Mouse (Mus musculus): ENCODE measurements around the gene Amotl2.

Gene Amotl2

DNA sequence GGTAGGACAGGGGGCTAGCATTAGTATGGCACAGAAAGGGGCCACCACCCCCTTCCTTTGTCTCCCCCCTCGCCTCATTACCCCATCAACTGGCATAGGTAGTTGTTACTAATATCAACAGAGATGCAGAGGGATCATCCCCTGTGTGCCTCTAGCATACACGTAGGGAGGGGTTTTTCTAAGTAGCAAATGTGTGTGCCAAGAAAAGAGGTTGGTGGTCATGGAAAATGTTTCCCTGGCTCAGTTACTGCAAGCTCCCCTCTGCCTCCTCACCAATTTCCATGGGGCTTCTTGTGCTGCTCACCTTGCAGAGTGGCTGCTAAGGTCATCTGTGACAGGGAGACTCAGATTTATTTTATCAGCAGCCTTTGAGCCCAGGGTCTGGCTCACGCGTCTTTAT lies 2.6 kb downstream of the Amotl2 start:
- no peak for DNase-seq (ENCODE audit: low read depth, low spot score)

- DNase-seq (ENCODE audit: low read depth, low spot score): no peak
Observed at GRCm38 (mm10) chr9:102719936-102720566, 3.6 kb downstream of the Amotl2 start.

DNA sequence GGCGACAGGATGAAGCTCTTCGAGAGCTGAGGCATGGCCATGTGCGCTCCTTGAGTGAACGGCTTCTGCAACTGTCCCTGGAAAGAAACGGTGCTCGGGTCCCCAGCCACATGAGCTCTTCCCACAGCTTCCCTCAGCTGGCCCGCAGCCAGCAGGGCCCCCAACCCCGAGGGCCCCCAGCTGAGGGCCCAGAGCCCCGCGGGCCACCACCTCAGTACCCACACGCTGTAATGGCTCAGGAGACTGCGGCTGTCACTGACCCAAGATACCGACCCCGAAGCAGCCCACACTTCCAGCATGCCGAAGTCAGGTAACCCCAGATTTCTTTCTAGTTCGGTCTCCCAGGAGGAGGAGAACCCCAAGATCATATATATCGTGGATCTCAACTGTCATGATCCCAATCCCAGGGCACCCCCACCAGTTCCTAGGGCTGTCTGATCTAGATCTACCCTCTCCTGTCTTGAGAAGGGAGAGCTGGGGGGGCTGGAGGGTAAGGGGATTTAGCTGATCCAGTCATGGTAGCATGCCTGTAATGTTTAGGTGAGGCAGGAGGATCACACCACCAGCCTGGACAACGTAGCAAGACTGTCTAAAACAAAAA lies 4.2 kb downstream of the Amotl2 start:
- no peak for DNase-seq (ENCODE audit: low read depth, low spot score)

GRCm38 (mm10) chr9:102721406-102721978 lies 5.0 kb downstream of the Amotl2 start:
- no peak for DNase-seq (ENCODE audit: low read depth, low spot score)

GRCm38 (mm10) chr9:102722071-102722561 lies 5.6 kb downstream of the Amotl2 start:
- DNase-seq (ENCODE audit: low read depth, low spot score): no peak

GRCm38 (mm10) chr9:102722750-102723149 lies 6.3 kb downstream of the Amotl2 start:
- DNase-seq (ENCODE audit: low read depth, low spot score): no peak

- DNase-seq (ENCODE audit: low read depth, low spot score): no peak
Observed at GRCm38 (mm10) chr9:102723241-102723709, 6.8 kb downstream of the Amotl2 start.

GRCm38 (mm10) chr9:102723990-102724461 lies 7.6 kb downstream of the Amotl2 start:
- DNase-seq (ENCODE audit: low read depth, low spot score): no peak

DNA sequence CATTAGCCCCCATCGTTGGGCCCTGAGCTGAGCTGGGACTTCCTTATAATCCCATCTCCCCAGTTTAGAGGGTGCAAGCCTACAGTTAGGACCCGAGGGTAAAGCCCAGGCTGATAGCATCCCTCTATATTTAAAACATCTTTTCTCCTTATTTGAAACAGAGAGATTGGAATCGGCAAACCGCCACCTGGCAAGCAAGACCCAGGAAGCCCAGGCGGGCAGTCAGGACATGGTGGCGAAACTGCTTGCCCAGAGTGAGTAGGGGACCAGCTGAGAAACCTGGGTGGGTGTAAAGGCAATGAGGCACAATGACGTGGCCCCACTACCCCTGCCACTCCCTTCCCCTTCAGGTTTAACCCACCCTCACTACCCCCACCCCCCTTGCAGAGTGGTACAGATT lies 8.5 kb downstream of the Amotl2 start:
- DNase-seq (ENCODE audit: low read depth, low spot score): no peak

DNA sequence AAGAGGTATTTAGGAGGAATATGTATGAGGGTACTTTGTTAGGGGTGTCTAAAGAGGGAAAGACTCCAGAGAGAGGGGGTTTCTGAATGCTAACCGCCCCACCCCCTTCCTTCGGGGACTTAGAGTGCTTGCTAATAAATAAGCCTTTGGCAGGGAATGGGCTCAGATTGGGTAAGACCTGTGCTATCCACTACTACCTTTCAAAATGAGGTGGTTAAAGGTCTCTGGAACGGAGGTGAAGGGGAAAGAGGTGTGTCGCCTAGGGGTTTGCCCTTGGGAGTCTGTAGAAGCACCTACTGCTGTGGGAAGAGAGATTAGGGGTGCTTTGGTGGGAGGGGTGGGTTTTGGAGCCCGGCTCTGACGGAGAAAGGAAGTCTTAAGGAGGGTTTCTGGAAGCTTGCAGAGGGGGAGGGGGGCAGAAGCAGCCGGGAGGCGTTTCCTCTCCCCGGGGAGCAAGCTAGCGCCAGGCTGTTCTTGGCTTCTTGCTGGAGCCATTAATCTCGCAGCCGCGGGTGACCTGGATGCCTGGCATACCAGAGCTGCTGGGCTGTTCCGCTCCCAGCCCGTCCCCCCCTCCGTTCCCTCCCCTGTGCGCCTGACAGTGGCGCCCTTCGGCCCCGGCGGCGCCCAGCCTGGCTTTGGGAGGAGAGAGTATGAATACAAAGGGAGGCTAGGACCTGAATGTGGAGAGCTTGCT lies 9.6 kb downstream of the Amotl2 start:
- no peak for DNase-seq (ENCODE audit: low read depth, low spot score)

- no peak for DNase-seq (ENCODE audit: low read depth, low spot score)
Observed at GRCm38 (mm10) chr9:102726811-102727210, 10.3 kb downstream of the Amotl2 start.

GRCm38 (mm10) chr9:102727662-102728468 lies 11.4 kb downstream of the Amotl2 start:
- DNase-seq (ENCODE audit: low read depth, low spot score): no peak

GRCm38 (mm10) chr9:102728469-102728747 lies 11.9 kb downstream of the Amotl2 start:
- DNase-seq (ENCODE audit: low read depth, low spot score): no peak

DNA sequence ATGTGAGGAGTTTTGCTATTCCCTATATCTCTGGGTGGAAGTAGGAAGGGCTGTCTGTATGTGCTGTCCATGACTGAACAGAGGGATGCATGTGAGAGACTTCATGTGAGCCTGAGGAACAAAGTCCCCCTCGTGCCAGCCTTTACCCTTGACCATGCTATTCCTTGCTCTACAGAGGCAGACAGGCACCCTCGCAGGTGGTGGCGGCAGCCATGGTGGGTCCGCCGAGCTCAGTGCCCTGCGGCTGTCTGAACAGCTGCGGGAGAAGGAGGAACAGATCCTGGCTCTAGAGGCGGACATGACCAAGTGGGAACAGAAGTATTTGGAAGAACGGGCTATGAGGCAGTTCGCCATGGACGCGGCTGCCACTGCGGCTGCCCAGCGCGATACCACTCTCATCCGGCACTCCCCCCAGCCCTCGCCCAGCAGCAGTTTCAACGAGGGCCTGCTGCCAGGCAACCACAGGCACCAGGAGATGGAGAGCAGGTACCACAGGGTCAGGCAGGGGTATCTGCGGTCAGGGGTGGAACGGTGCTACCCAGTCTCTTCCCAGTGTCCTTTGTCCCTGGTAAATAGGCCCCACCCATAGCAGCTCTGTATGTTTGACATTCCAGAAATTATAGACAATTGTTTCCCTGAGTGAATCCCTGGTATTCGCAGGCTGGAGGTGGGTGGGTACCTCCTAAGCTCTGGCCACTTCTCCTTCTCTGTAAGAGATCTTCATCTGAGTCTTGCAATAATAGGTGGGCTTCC lies 12.8 kb downstream of the Amotl2 start:
- no peak for DNase-seq (ENCODE audit: low read depth, low spot score)

GRCm38 (mm10) chr9:102729876-102730413 lies 13.5 kb downstream of the Amotl2 start:
- no peak for DNase-seq (ENCODE audit: low read depth, low spot score)

GRCm38 (mm10) chr9:102731044-102731471 lies 14.6 kb downstream of the Amotl2 start:
- no peak for DNase-seq (ENCODE audit: low read depth, low spot score)

DNA sequence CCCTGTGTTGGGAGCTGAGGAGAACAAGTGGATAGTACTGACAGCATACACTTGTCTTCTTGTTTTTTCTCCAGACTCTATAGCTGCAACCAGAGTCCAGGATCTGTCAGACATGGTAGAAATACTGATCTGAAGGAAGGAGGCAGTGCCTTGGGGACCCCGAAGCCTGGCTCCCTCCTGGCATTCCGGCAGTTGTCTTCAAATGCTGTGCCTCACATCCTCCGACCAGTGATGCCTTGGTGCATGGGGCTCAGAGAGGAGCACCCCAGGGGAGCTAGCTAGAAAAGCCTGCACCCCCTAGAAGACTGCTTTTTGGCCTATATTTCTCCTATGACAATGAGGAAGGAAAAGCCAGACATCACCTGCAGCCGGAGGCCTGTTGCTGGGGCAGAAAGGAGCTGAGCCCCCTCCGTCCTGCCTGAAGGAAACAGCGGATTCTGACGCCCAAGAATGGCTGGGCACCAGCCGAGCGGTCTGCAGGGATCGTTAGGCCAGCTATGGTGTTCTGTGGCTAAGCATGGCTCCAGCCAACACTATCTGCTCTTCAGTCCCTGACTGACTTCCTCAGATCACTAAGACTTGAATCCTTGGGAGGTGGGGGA lies 15.2 kb downstream of the Amotl2 start:
- DNase-seq (ENCODE audit: low read depth, low spot score): no peak

GRCm38 (mm10) chr9:102732326-102732865 lies 15.9 kb downstream of the Amotl2 start:
- no peak for DNase-seq (ENCODE audit: low read depth, low spot score)

GRCm38 (mm10) chr9:102733459-102733858 lies 17.0 kb downstream of the Amotl2 start:
- DNase-seq (ENCODE audit: low read depth, low spot score): no peak

Data from c-Kit-negative CD71-positive TER-119-positive erythroid progenitor cells, embryonic 14.5 days (primary cell).